Mouse (Mus musculus): ENCODE results near the gene Gm26620.

GRCm38 (mm10) chr1:170864234-170864633 lies 20.6 kb upstream of the Gm26620 start:
- no peak for TF ChIP-seq CTCF (IDR thresholded peaks at IDR 0.05; ENCODE audit: borderline replicate concordance, extremely low read depth, insufficient read depth, insufficient read length)
- TF ChIP-seq POLR2A (IDR thresholded peaks at IDR 0.05; ENCODE audit: borderline replicate concordance, extremely low read depth, insufficient read depth, insufficient read length, poor library complexity, severe bottlenecking), result no peak

Measured in brain, embryonic 14.5 days (tissue).